Mouse (Mus musculus) B cell, adult 2 months (primary cell): ENCODE data around the gene Abca8a.

Experiments used
- DNase-seq, 2 experiments: peaks; one replicate each; pipeline ENCODE4 v3.0.0; 2022

The Abca8a gene

GRCm38 (mm10) chr11:109981872-109982271 lies 113.9 kb downstream of the Abca8a start:
- no peak for DNase-seq
